Mouse (Mus musculus): ENCODE results near the gene Pigl. TPM values are rescaled to one million over a fixed set of nuclear protein-coding genes. Genes with fewer than 3 reads are reported as not detected.

Pigl gene
- polyA plus RNA-seq, 1 experiment from 2014 or later, result 5.6 TPM

- H3K27ac ChIP-seq (replicated peaks), result no peak overlapping the region
- ATAC-seq (ENCODE audit: low FRiP score, low TSS enrichment) (no peak), DNase-seq (ENCODE audit: low spot score) (peak; percentile 30)
- no peak overlapping the region for H3K9ac ChIP-seq (ENCODE audit: low read length)
- H3K36me3 ChIP-seq (ENCODE audit: control insufficient read depth, insufficient read depth, low read length), result peaks cover 8% of the 10 kb centered on the region; the same call in 1 of the 2 replicates
- 81% methylated on average over 2 of the region's 3 CpGs for WGBS
- TF ChIP-seq EP300 (optimal IDR thresholded peaks at IDR 0.05) (no peak), CTCF (IDR thresholded peaks at IDR 0.05; ENCODE audit: low read depth) (peak; percentile 42)
- no peaks in the 10 kb centered on the region for H3K4me1 ChIP-seq (replicated peaks; ENCODE audit: control insufficient read depth, insufficient read depth)
- no peaks in the 10 kb centered on the region for H3K9me3 ChIP-seq (ENCODE audit: control insufficient read depth, low read length)
- no peaks in the 10 kb centered on the region for H3K27me3 ChIP-seq (ENCODE audit: control insufficient read depth, insufficient read depth, low read length)
- H3K4me3 ChIP-seq (ENCODE audit: low read depth, low read length), result no peak overlapping the region
- no peak overlapping the region for H3K4me2 ChIP-seq (replicated peaks; ENCODE audit: low read depth)
These were observed 31.2 kb upstream of the Pigl start for GRCm38 (mm10) chr11:62427105-62427504.

GRCm38 (mm10) chr11:62432211-62432610, 26.0 kb upstream of the Pigl start:
- Histone ChIP-seq H3K4me1 (replicated peaks; ENCODE audit: control insufficient read depth, insufficient read depth) (no peaks in the 10 kb centered on the region), H3K27ac (replicated peaks) (no peak overlapping the region), H3K4me2 (replicated peaks; ENCODE audit: low read depth) (no peak overlapping the region), H3K9me3 (ENCODE audit: control insufficient read depth, low read length) (no peaks in the 10 kb centered on the region), H3K36me3 (ENCODE audit: control insufficient read depth, insufficient read depth, low read length) (peaks cover 5% of the 10 kb centered on the region; the same call in 1 of the 2 replicates), H3K27me3 (ENCODE audit: control insufficient read depth, insufficient read depth, low read length) (no peaks in the 10 kb centered on the region), H3K4me3 (ENCODE audit: low read depth, low read length) (no peak overlapping the region), H3K9ac (ENCODE audit: low read length) (no peak overlapping the region)
- 88% methylated on average over 2 of the region's 2 CpGs for WGBS
- DNase-seq (ENCODE audit: low spot score) (no peak), ATAC-seq (ENCODE audit: low FRiP score, low TSS enrichment) (no peak)
- no peak for TF ChIP-seq EP300 (optimal IDR thresholded peaks at IDR 0.05)
- TF ChIP-seq CTCF (IDR thresholded peaks at IDR 0.05; ENCODE audit: low read depth), result no peak

GRCm38 (mm10) chr11:62440670-62441315, 17.5 kb upstream of the Pigl start:
- DNase-seq (ENCODE audit: low spot score) (no peak), ATAC-seq (ENCODE audit: low FRiP score, low TSS enrichment) (no peak)
- Histone ChIP-seq H3K4me1 (replicated peaks; ENCODE audit: control insufficient read depth, insufficient read depth) (no peaks in the 10 kb centered on the region), H3K4me3 (ENCODE audit: low read depth, low read length) (no peak overlapping the region), H3K9ac (ENCODE audit: low read length) (no peak overlapping the region), H3K4me2 (replicated peaks; ENCODE audit: low read depth) (no peak overlapping the region), H3K27ac (replicated peaks) (no peak overlapping the region), H3K27me3 (ENCODE audit: control insufficient read depth, insufficient read depth, low read length) (no peaks in the 10 kb centered on the region), H3K36me3 (ENCODE audit: control insufficient read depth, insufficient read depth, low read length) (no peaks in the 10 kb centered on the region), H3K9me3 (ENCODE audit: control insufficient read depth, low read length) (no peaks in the 10 kb centered on the region)
- TF ChIP-seq EP300 (optimal IDR thresholded peaks at IDR 0.05), result no peak
- no peak for TF ChIP-seq CTCF (IDR thresholded peaks at IDR 0.05; ENCODE audit: low read depth)
- WGBS, result 92% methylated on average over 9 of the region's 9 CpGs

GRCm38 (mm10) chr11:62445799-62446198, 12.5 kb upstream of the Pigl start:
- Histone ChIP-seq H3K9me3 (ENCODE audit: control insufficient read depth, low read length) (no peaks in the 10 kb centered on the region), H3K4me1 (replicated peaks; ENCODE audit: control insufficient read depth, insufficient read depth) (no peaks in the 10 kb centered on the region), H3K9ac (ENCODE audit: low read length) (no peak overlapping the region), H3K27ac (replicated peaks) (no peak overlapping the region), H3K4me2 (replicated peaks; ENCODE audit: low read depth) (no peak overlapping the region), H3K4me3 (ENCODE audit: low read depth, low read length) (no peak overlapping the region), H3K27me3 (ENCODE audit: control insufficient read depth, insufficient read depth, low read length) (no peaks in the 10 kb centered on the region), H3K36me3 (ENCODE audit: control insufficient read depth, insufficient read depth, low read length) (no peaks in the 10 kb centered on the region)
- TF ChIP-seq CTCF (IDR thresholded peaks at IDR 0.05; ENCODE audit: low read depth), result no peak
- DNase-seq (ENCODE audit: low spot score), result no peak
- ATAC-seq (ENCODE audit: low FRiP score, low TSS enrichment), result no peak
- WGBS, result 83% methylated on average over 3 of the region's 3 CpGs

GRCm38 (mm10) chr11:62448971-62449370, 9.3 kb upstream of the Pigl start:
- 72% methylated on average over 3 of the region's 6 CpGs for WGBS
- H3K4me1 ChIP-seq (replicated peaks; ENCODE audit: control insufficient read depth, insufficient read depth), result no peaks in the 10 kb centered on the region
- H3K4me3 ChIP-seq (ENCODE audit: low read depth, low read length), result no peak overlapping the region
- no peak overlapping the region for H3K27ac ChIP-seq (replicated peaks)
- H3K36me3 ChIP-seq (ENCODE audit: control insufficient read depth, insufficient read depth, low read length), result no peaks in the 10 kb centered on the region
- no peaks in the 10 kb centered on the region for H3K9me3 ChIP-seq (ENCODE audit: control insufficient read depth, low read length)
- no peak for DNase-seq (ENCODE audit: low spot score)
- no peak overlapping the region for H3K9ac ChIP-seq (ENCODE audit: low read length)
- ATAC-seq (ENCODE audit: low FRiP score, low TSS enrichment), result no peak
- no peak for TF ChIP-seq EP300 (optimal IDR thresholded peaks at IDR 0.05)
- no peak for TF ChIP-seq CTCF (IDR thresholded peaks at IDR 0.05; ENCODE audit: low read depth)
- H3K4me2 ChIP-seq (replicated peaks; ENCODE audit: low read depth), result no peak overlapping the region
- H3K27me3 ChIP-seq (ENCODE audit: control insufficient read depth, insufficient read depth, low read length), result no peaks in the 10 kb centered on the region

- Histone ChIP-seq H3K36me3 (ENCODE audit: control insufficient read depth, insufficient read depth, low read length) (no peaks in the 10 kb centered on the region), H3K9me3 (ENCODE audit: control insufficient read depth, low read length) (no peaks in the 10 kb centered on the region), H3K4me2 (replicated peaks; ENCODE audit: low read depth) (no peak overlapping the region; the same call in 1 of the 2 replicates), H3K4me1 (replicated peaks; ENCODE audit: control insufficient read depth, insufficient read depth) (no peaks in the 10 kb centered on the region), H3K27ac (replicated peaks) (no peak overlapping the region), H3K9ac (ENCODE audit: low read length) (no peak overlapping the region), H3K27me3 (ENCODE audit: control insufficient read depth, insufficient read depth, low read length) (no peaks in the 10 kb centered on the region), H3K4me3 (ENCODE audit: low read depth, low read length) (no peak overlapping the region)
- no peak for TF ChIP-seq CTCF (IDR thresholded peaks at IDR 0.05; ENCODE audit: low read depth)
- TF ChIP-seq EP300 (optimal IDR thresholded peaks at IDR 0.05), result no peak
- ATAC-seq (ENCODE audit: low FRiP score, low TSS enrichment), result no peak
- DNase-seq (ENCODE audit: low spot score), result no peak
- WGBS, result 36% methylated on average over 1 of the region's 1 CpGs
These were observed 3.1 kb upstream of the Pigl start for GRCm38 (mm10) chr11:62455193-62455592.
